Mouse (Mus musculus): ENCODE results near the gene Fam209. TPM values are rescaled to one million over a fixed set of nuclear protein-coding genes. Genes with fewer than 3 reads are reported as not detected.
A peak's percentile ranks its signal among the peaks of the same experiment; 100 is the strongest.

Gene Fam209
- polyA plus RNA-seq, 1 experiment from 2014 or later: 0.17 TPM

- 86% methylated on average over 11 of the region's 11 CpGs for WGBS
- H3K36me3 ChIP-seq: peaks cover 56% of the 10 kb centered on the region
- DNase-seq (ENCODE audit: low spot score): no peak
- H3K27ac ChIP-seq (replicated peaks): no peak within 1 kb of the TSS
- H3K4me1 ChIP-seq: no peaks in the 10 kb centered on the region
- H3K27me3 ChIP-seq (ENCODE audit: low read depth, poor library complexity, severe bottlenecking): no peaks in the 10 kb centered on the region
- no peak within 1 kb of the TSS for H3K4me3 ChIP-seq
- no peaks in the 10 kb centered on the region for H3K9me3 ChIP-seq (replicated peaks)
Measured at GRCm38 (mm10) chr2:172458496-172458895, 13.8 kb upstream of the Fam209 start, which contains the start of gene Gcnt7. TSS of gene Gcnt7 (minus strand) at chr2:172458596.

- Histone ChIP-seq H3K27me3 (ENCODE audit: low read depth, poor library complexity, severe bottlenecking) (no peaks in the 10 kb centered on the region), H3K9me3 (replicated peaks) (no peaks in the 10 kb centered on the region), H3K27ac (replicated peaks) (no peak overlapping the region), H3K36me3 (peaks cover 69% of the 10 kb centered on the region), H3K4me3 (no peak overlapping the region), H3K4me1 (no peaks in the 10 kb centered on the region)
- 86% methylated on average over 2 of the region's 2 CpGs for WGBS
- DNase-seq (ENCODE audit: low spot score): no peak
Measured at GRCm38 (mm10) chr2:172460647-172461046, 11.7 kb upstream of the Fam209 start.

GRCm38 (mm10) chr2:172462813-172463212, 9.5 kb upstream of the Fam209 start:
- H3K36me3 ChIP-seq: peaks cover 75% of the 10 kb centered on the region
- 93% methylated on average over 4 of the region's 4 CpGs for WGBS
- no peaks in the 10 kb centered on the region for H3K9me3 ChIP-seq (replicated peaks)
- DNase-seq (ENCODE audit: low spot score): no peak
- H3K4me3 ChIP-seq: no peak overlapping the region
- H3K4me1 ChIP-seq: no peaks in the 10 kb centered on the region
- no peak overlapping the region for H3K27ac ChIP-seq (replicated peaks)
- no peaks in the 10 kb centered on the region for H3K27me3 ChIP-seq (ENCODE audit: low read depth, poor library complexity, severe bottlenecking)

- Histone ChIP-seq H3K27ac (replicated peaks) (no peak overlapping the region), H3K9me3 (replicated peaks) (no peaks in the 10 kb centered on the region), H3K4me1 (no peaks in the 10 kb centered on the region), H3K27me3 (ENCODE audit: low read depth, poor library complexity, severe bottlenecking) (no peaks in the 10 kb centered on the region), H3K36me3 (peaks cover 86% of the 10 kb centered on the region), H3K4me3 (no peak overlapping the region)
- WGBS: 85% methylated on average over 11 of the region's 11 CpGs
- DNase-seq (ENCODE audit: low spot score): no peak
Measured at GRCm38 (mm10) chr2:172466427-172467132, 5.7 kb upstream of the Fam209 start.

- H3K4me3 ChIP-seq: no peak overlapping the region
- peaks cover 81% of the 10 kb centered on the region for H3K36me3 ChIP-seq
- no peaks in the 10 kb centered on the region for H3K4me1 ChIP-seq
- H3K27ac ChIP-seq (replicated peaks): no peak overlapping the region
- no peaks in the 10 kb centered on the region for H3K9me3 ChIP-seq (replicated peaks)
- 96% methylated on average over 5 of the region's 5 CpGs for WGBS
- DNase-seq (ENCODE audit: low spot score): no peak
- no peaks in the 10 kb centered on the region for H3K27me3 ChIP-seq (ENCODE audit: low read depth, poor library complexity, severe bottlenecking)
Measured at GRCm38 (mm10) chr2:172467206-172467605, 5.1 kb upstream of the Fam209 start.

- no peaks in the 10 kb centered on the region for H3K27me3 ChIP-seq (ENCODE audit: low read depth, poor library complexity, severe bottlenecking)
- no peak for DNase-seq (ENCODE audit: low spot score)
- peaks cover 69% of the 10 kb centered on the region for H3K36me3 ChIP-seq
- 80% methylated on average over 11 of the region's 11 CpGs for WGBS
- H3K4me1 ChIP-seq: no peaks in the 10 kb centered on the region
- H3K4me3 ChIP-seq: no peak overlapping the region
- no peak overlapping the region for H3K27ac ChIP-seq (replicated peaks)
- no peaks in the 10 kb centered on the region for H3K9me3 ChIP-seq (replicated peaks)
Measured at GRCm38 (mm10) chr2:172468346-172468819, 3.9 kb upstream of the Fam209 start.

- WGBS: 81% methylated on average over 8 of the region's 8 CpGs
- Histone ChIP-seq H3K4me1 (peaks cover 13% of the 10 kb centered on the region), H3K9me3 (replicated peaks) (no peaks in the 10 kb centered on the region), H3K4me3 (no peak overlapping the region), H3K27me3 (ENCODE audit: low read depth, poor library complexity, severe bottlenecking) (0 out of 2 replicates have a peak, but pooled peaks cover 4% of the 10 kb centered on the region), H3K27ac (replicated peaks) (no peak overlapping the region), H3K36me3 (peaks cover 19% of the 10 kb centered on the region)
- DNase-seq (ENCODE audit: low spot score): no peak
Measured at GRCm38 (mm10) chr2:172473591-172473990, 1.3 kb downstream of the Fam209 start.

GRCm38 (mm10) chr2:172474970-172475369, 2.6 kb downstream of the Fam209 start:
- H3K27ac ChIP-seq (replicated peaks): no peak overlapping the region
- WGBS: 40% methylated on average over 6 of the region's 6 CpGs
- H3K4me1 ChIP-seq: peaks cover 13% of the 10 kb centered on the region
- H3K27me3 ChIP-seq (ENCODE audit: low read depth, poor library complexity, severe bottlenecking): 0 out of 2 replicates have a peak, but pooled peaks cover 4% of the 10 kb centered on the region
- H3K36me3 ChIP-seq: peaks cover 5% of the 10 kb centered on the region
- no peaks in the 10 kb centered on the region for H3K9me3 ChIP-seq (replicated peaks)
- DNase-seq (ENCODE audit: low spot score): no peak
- H3K4me3 ChIP-seq: no peak overlapping the region

GRCm38 (mm10) chr2:172476707-172477260, 4.5 kb downstream of the Fam209 start:
- Histone ChIP-seq H3K36me3 (no peaks in the 10 kb centered on the region), H3K27ac (replicated peaks) (no peak overlapping the region), H3K4me3 (no peak overlapping the region), H3K9me3 (replicated peaks) (no peaks in the 10 kb centered on the region), H3K4me1 (peaks cover 13% of the 10 kb centered on the region), H3K27me3 (ENCODE audit: low read depth, poor library complexity, severe bottlenecking) (0 out of 2 replicates have a peak, but pooled peaks cover 4% of the 10 kb centered on the region)
- 42% methylated on average over 10 of the region's 10 CpGs for WGBS
- no peak for DNase-seq (ENCODE audit: low spot score)

- WGBS: 35% methylated on average over 3 of the region's 3 CpGs
- H3K4me3 ChIP-seq: no peak overlapping the region
- H3K27ac ChIP-seq (replicated peaks): no peak overlapping the region
- no peak for DNase-seq (ENCODE audit: low spot score)
- H3K9me3 ChIP-seq (replicated peaks): no peaks in the 10 kb centered on the region
- H3K27me3 ChIP-seq (ENCODE audit: low read depth, poor library complexity, severe bottlenecking): 0 out of 2 replicates have a peak, but pooled peaks cover 4% of the 10 kb centered on the region
- H3K36me3 ChIP-seq: no peaks in the 10 kb centered on the region
- peaks cover 13% of the 10 kb centered on the region for H3K4me1 ChIP-seq
Measured at GRCm38 (mm10) chr2:172477350-172477749, 5.0 kb downstream of the Fam209 start.

- DNase-seq (ENCODE audit: low spot score): peak; percentile 38
- no peaks in the 10 kb centered on the region for H3K36me3 ChIP-seq
- H3K9me3 ChIP-seq (replicated peaks): no peaks in the 10 kb centered on the region
- H3K4me1 ChIP-seq: peaks cover 13% of the 10 kb centered on the region
- no peak overlapping the region for H3K4me3 ChIP-seq
- 0 out of 2 replicates have a peak, but pooled peaks cover 4% of the 10 kb centered on the region for H3K27me3 ChIP-seq (ENCODE audit: low read depth, poor library complexity, severe bottlenecking)
- 3% methylated on average over 2 of the region's 2 CpGs for WGBS
- no peak overlapping the region for H3K27ac ChIP-seq (replicated peaks)
Measured at GRCm38 (mm10) chr2:172477860-172478259, 5.5 kb downstream of the Fam209 start.

GRCm38 (mm10) chr2:172480296-172480695, 8.0 kb downstream of the Fam209 start:
- H3K4me3 ChIP-seq: no peak overlapping the region
- no peaks in the 10 kb centered on the region for H3K9me3 ChIP-seq (replicated peaks)
- peaks cover 13% of the 10 kb centered on the region for H3K4me1 ChIP-seq
- no peaks in the 10 kb centered on the region for H3K36me3 ChIP-seq
- 70% methylated on average over 7 of the region's 7 CpGs for WGBS
- 0 out of 2 replicates have a peak, but pooled peaks cover 4% of the 10 kb centered on the region for H3K27me3 ChIP-seq (ENCODE audit: low read depth, poor library complexity, severe bottlenecking)
- no peak overlapping the region for H3K27ac ChIP-seq (replicated peaks)
- no peak for DNase-seq (ENCODE audit: low spot score)
